Comparison of ENCODE assay signal across 8 mouse cellular contexts in genomic region chr17:12916588-12917380, GRCm38 (mm10). TPM values are rescaled to one million over a fixed set of nuclear protein-coding genes. Genes with fewer than 3 reads are reported as not detected.
A peak's percentile ranks its signal among the peaks of the same experiment; 100 is the strongest.
DNase-seq lines count a peak whose midpoint lies in the region; ATAC-seq and TF ChIP-seq lines count a peak whose summit lies in the region.

No protein-coding gene starts in this region.

- H3K4me1 ChIP-seq in heart, embryonic 15.5 days (replicated peaks) = peaks cover 14% of the 10 kb centered on the region
- H3K4me1 ChIP-seq in brown adipose tissue, adult 24 weeks (ENCODE audit: control insufficient read depth, insufficient read depth, insufficient read length, low read length) = peaks cover 3% of the 10 kb centered on the region; the same call in 1 of the 2 replicates
- peaks cover 2% of the 10 kb centered on the region for H3K4me1 ChIP-seq in liver, adult 2 months (ENCODE audit: control insufficient read depth, insufficient read depth, low read length)

- H3K4me2 ChIP-seq in heart, embryonic 15.5 days = peak overlapping the region; percentile 84

- peak overlapping the region; percentile 93 for H3K27ac ChIP-seq in heart, embryonic 15.5 days
- peak overlapping the region; percentile 86 for H3K27ac ChIP-seq in brown adipose tissue, adult 24 weeks (replicated peaks; ENCODE audit: low read depth, low read length)
- peak overlapping the region; percentile 70 for H3K27ac ChIP-seq in liver, adult 2 months (replicated peaks; ENCODE audit: insufficient read depth, low read depth, low read length)

- H3K4me3 ChIP-seq in heart, embryonic 15.5 days = peak overlapping the region; percentile 87
- peak overlapping the region; percentile 80 for H3K4me3 ChIP-seq in brown adipose tissue, adult 24 weeks (ENCODE audit: insufficient read depth, low read depth, low read length)
- peak overlapping the region; percentile 66 for H3K4me3 ChIP-seq in liver, adult 2 months (ENCODE audit: insufficient read depth, low read depth, low read length)

- H3K9ac ChIP-seq in heart, embryonic 15.5 days = peak overlapping the region; percentile 98
- peak overlapping the region; percentile 78 for H3K9ac ChIP-seq in liver, adult 2 months (ENCODE audit: low read depth, low read length)

- no peaks in the 10 kb centered on the region for H3K9me3 ChIP-seq in heart, embryonic 15.5 days (replicated peaks)

- H3K36me3 ChIP-seq in heart, embryonic 15.5 days = peaks cover 54% of the 10 kb centered on the region
- peaks cover 41% of the 10 kb centered on the region for H3K36me3 ChIP-seq in liver, adult 2 months (ENCODE audit: control insufficient read depth, insufficient read depth, low read length)

- H3K27me3 ChIP-seq in heart, embryonic 15.5 days = no peaks in the 10 kb centered on the region
- no peaks in the 10 kb centered on the region for H3K27me3 ChIP-seq in liver, adult 2 months (ENCODE audit: control insufficient read depth, insufficient read depth, low read length)

- DNase-seq in heart, postnatal 25 days (ENCODE audit: low spot score) = no peak
- peak; percentile 21 to 47 for DNase-seq in CD8-positive naive resting alpha-beta T cell, adult 2 months (ENCODE audit: low read depth in 2 of 2, low spot score in 2 of 2)
- DNase-seq in liver, adult 2 months (ENCODE audit: extremely low read depth, low read depth, low spot score) = peak; percentile 60
- DNase-seq in adrenal gland, adult (ENCODE audit: inconsistent age in 2 of 2, low spot score in 1 of 2) = no peak

- intact Hi-C loops in heart, postnatal 25 days (cut with DNase I) = loop anchor here (2.0 kb wide), 2 partner anchors 44 to 74 kb away; partner anchors contain the start of gene Acat2

- H3K79me2 ChIP-seq in liver, adult 2 months (ENCODE audit: control insufficient read depth, insufficient read depth, low read length) = no peaks in the 10 kb centered on the region; the same call in 1 of the 2 replicates

- TF ChIP-seq CTCF in liver, adult 2 months (IDR thresholded peaks at IDR 0.05; ENCODE audit: low read depth, low read length) = no peak

- peak; percentile 44 for ATAC-seq in heart, embryonic 15.5 days (replicated peaks; ENCODE audit: insufficient number of reproducible peaks, insufficient read depth, low FRiP score, low read depth)
- ATAC-seq in granulocyte monocyte progenitor cell, adult 5-6 weeks (replicated peaks; ENCODE audit: poor library complexity, severe bottlenecking) = peak; percentile 31
- peak; percentile 20; the same call in 1 of the 2 replicates for ATAC-seq in monocyte, adult 5-6 weeks (replicated peaks; ENCODE audit: insufficient number of reproducible peaks, low FRiP score, low TSS enrichment, poor library complexity, severe bottlenecking)

- WGBS in heart, embryonic 15.5 days = 0% methylated on average over 40 of the region's 40 CpGs
- WGBS in liver, adult 2 months = under 1% methylated on average over 40 of the region's 40 CpGs

- TF ChIP-seq POLR2A in liver, adult 2 months (IDR thresholded peaks at IDR 0.05; ENCODE audit: extremely low read depth, insufficient read depth, low read length) = no peak

RNA-seq across cellular contexts. Expression of gene Mrpl18, which starts 0.6 kb away (rescaled TPM):
- polyA plus RNA-seq in heart, embryonic 15.5 days (2015; fragmentation: Nextera tagmentation; extraction: Ambion mirVana) = 165 and 199 TPM in 2 replicates
- 100 to 1,000 TPM; 157 to 175 TPM for total RNA-seq in heart, postnatal 25 days (2021)
- 135 and 149 TPM in 2 replicates for polyA plus RNA-seq in brown adipose tissue, adult 24 weeks (2012; ENCODE audit: insufficient read depth, insufficient read length, missing spikeins)
- 138 and 143 TPM in 2 replicates for total RNA-seq in granulocyte monocyte progenitor cell, adult 5-6 weeks (2014; fragmentation: Nextera tagmentation)
- total RNA-seq in granulocyte monocyte progenitor cell, adult 5-6 weeks (2017) = 190 and 222 TPM in 2 replicates
- 43.6 and 54.6 TPM in 2 replicates for total RNA-seq in liver, adult 2 months (2014; rRNA removed)
- polyA plus RNA-seq in liver, adult 2 months (2012; rRNA removed) = 27.9 and 41.2 TPM in 2 replicates
- total RNA-seq in monocyte, adult 5-6 weeks (2017) = 38.6 to 83.5 TPM (median 62.1 TPM) in 3 replicates

RNA-seq across cellular contexts. Expression of gene Tcp1, which starts 1.3 kb away (rescaled TPM):
- 283 and 316 TPM in 2 replicates for polyA plus RNA-seq in heart, embryonic 15.5 days (2015; fragmentation: Nextera tagmentation; extraction: Ambion mirVana)
- 100 to 1,000 TPM; 200 to 213 TPM for total RNA-seq in heart, postnatal 25 days (2021)
- polyA plus RNA-seq in brown adipose tissue, adult 24 weeks (2012; ENCODE audit: insufficient read depth, insufficient read length, missing spikeins) = 154 and 194 TPM in 2 replicates
- 377 and 436 TPM in 2 replicates for total RNA-seq in granulocyte monocyte progenitor cell, adult 5-6 weeks (2014; fragmentation: Nextera tagmentation)
- 932 and 1,001 TPM in 2 replicates for total RNA-seq in granulocyte monocyte progenitor cell, adult 5-6 weeks (2017)
- 134 and 136 TPM in 2 replicates for total RNA-seq in liver, adult 2 months (2014; rRNA removed)
- 39.9 and 50.2 TPM in 2 replicates for polyA plus RNA-seq in liver, adult 2 months (2012; rRNA removed)
- total RNA-seq in monocyte, adult 5-6 weeks (2017) = 328 to 436 TPM (median 328 TPM) in 3 replicates

RNA-seq across cellular contexts. Expression of gene Pnldc1, which starts 6.8 kb away (rescaled TPM):
- polyA plus RNA-seq in heart, embryonic 15.5 days (2015; fragmentation: Nextera tagmentation; extraction: Ambion mirVana) = 0.77 and 1.3 TPM in 2 replicates
- under 1 TPM; 0.42 to 0.55 TPM for total RNA-seq in heart, postnatal 25 days (2021)
- polyA plus RNA-seq in brown adipose tissue, adult 24 weeks (2012; ENCODE audit: insufficient read depth, insufficient read length, missing spikeins) = 67.4 and 78.9 TPM in 2 replicates
- 1.7 and 3.5 TPM in 2 replicates for total RNA-seq in granulocyte monocyte progenitor cell, adult 5-6 weeks (2014; fragmentation: Nextera tagmentation)
- 1.6 TPM in 1 of 2 replicates, not detected in the other for total RNA-seq in granulocyte monocyte progenitor cell, adult 5-6 weeks (2017)
- 0.27 and 1.3 TPM in 2 replicates for total RNA-seq in liver, adult 2 months (2014; rRNA removed)
- 1.1 and 1.5 TPM in 2 replicates for polyA plus RNA-seq in liver, adult 2 months (2012; rRNA removed)
- total RNA-seq in monocyte, adult 5-6 weeks (2017) = 1.1 TPM in 1 of 3 replicates, not detected in the others

RNA-seq across cellular contexts. Expression of gene Acat3, which starts 23.6 kb away (rescaled TPM):
- 0.29 and 0.40 TPM in 2 replicates for polyA plus RNA-seq in heart, embryonic 15.5 days (2015; fragmentation: Nextera tagmentation; extraction: Ambion mirVana)
- not detected for total RNA-seq in heart, postnatal 25 days (2021)
- 1.9 TPM in 1 of 2 replicates, not detected in the other for polyA plus RNA-seq in brown adipose tissue, adult 24 weeks (2012; ENCODE audit: insufficient read depth, insufficient read length, missing spikeins)
- not detected in 2 replicates for total RNA-seq in granulocyte monocyte progenitor cell, adult 5-6 weeks (2014; fragmentation: Nextera tagmentation)
- 1.1 and 1.2 TPM in 2 replicates for total RNA-seq in granulocyte monocyte progenitor cell, adult 5-6 weeks (2017)
- 255 and 271 TPM in 2 replicates for total RNA-seq in liver, adult 2 months (2014; rRNA removed)
- polyA plus RNA-seq in liver, adult 2 months (2012; rRNA removed) = 178 and 179 TPM in 2 replicates
- 0.68 to 2.3 TPM in 2 of 3 replicates, not detected in the other for total RNA-seq in monocyte, adult 5-6 weeks (2017)

RNA-seq across cellular contexts. Expression of gene Mrgprh, which starts 41.0 kb away (rescaled TPM):
- polyA plus RNA-seq in heart, embryonic 15.5 days (2015; fragmentation: Nextera tagmentation; extraction: Ambion mirVana) = 0.08 TPM in 1 of 2 replicates, not detected in the other
- total RNA-seq in heart, postnatal 25 days (2021) = 1 to 10 TPM; 5.3 to 5.4 TPM
- not detected in 2 replicates for polyA plus RNA-seq in brown adipose tissue, adult 24 weeks (2012; ENCODE audit: insufficient read depth, insufficient read length, missing spikeins)
- total RNA-seq in granulocyte monocyte progenitor cell, adult 5-6 weeks (2014; fragmentation: Nextera tagmentation) = not detected in 2 replicates
- total RNA-seq in granulocyte monocyte progenitor cell, adult 5-6 weeks (2017) = not detected in 2 replicates
- total RNA-seq in liver, adult 2 months (2014; rRNA removed) = 0.09 TPM in 1 of 2 replicates, not detected in the other
- 0.05 TPM in 1 of 2 replicates, not detected in the other for polyA plus RNA-seq in liver, adult 2 months (2012; rRNA removed)
- not detected in 3 replicates for total RNA-seq in monocyte, adult 5-6 weeks (2017)

Comparison
In these comparisons a context has a peak if more than half of its experiments do, and no peak if none do; other contexts are left out.
1. DNase-seq: peak in CD8-positive naive resting alpha-beta T cell, adult 2 months (2 of 2) and liver, adult 2 months (single experiment); none in heart, postnatal 25 days (single experiment) and adrenal gland, adult (0 of 2).
2. Peak in every context shown above with its lines, with median percentiles within 50 percentile points of each other: ATAC-seq, H3K27ac ChIP-seq and H3K4me3 ChIP-seq.